Mouse (Mus musculus): Measurements from ENCODE around the gene Kcnrg. TPM values are rescaled to one million over a fixed set of nuclear protein-coding genes. Genes with fewer than 3 reads are reported as not detected.

Gene Kcnrg
- polyA plus RNA-seq, 1 experiment from 2014 or later, result 4.8 TPM

- no peak for ATAC-seq (ENCODE audit: low read depth)
- 94% methylated on average over 5 of the region's 5 CpGs for WGBS
These were observed 4.5 kb downstream of the Kcnrg start for GRCm38 (mm10) chr14:61611766-61612165.

GRCm38 (mm10) chr14:61613319-61613718, 6.1 kb downstream of the Kcnrg start:
- no peak overlapping the region for H3K4me3 ChIP-seq (ENCODE audit: low read depth, low read length)

More at GRCm38 (mm10) chr14:61611766-61612165, 4.5 kb downstream of the Kcnrg start:
- no peaks in the 10 kb centered on the region for H3K9me3 ChIP-seq (ENCODE audit: control insufficient read depth, low read length)
- H3K4me2 ChIP-seq (ENCODE audit: low read depth, low read length), result no peak overlapping the region
- peaks cover 2% of the 10 kb centered on the region; the same call in 1 of the 2 replicates for H3K36me3 ChIP-seq (ENCODE audit: control insufficient read depth, insufficient read depth, low read length)
- H3K9ac ChIP-seq (replicated peaks; ENCODE audit: low read depth, low read length), result no peak overlapping the region
- H3K4me3 ChIP-seq (ENCODE audit: low read depth, low read length), result no peak overlapping the region
- no peak overlapping the region for H3K27ac ChIP-seq (ENCODE audit: low read depth, low read length)
- no peaks in the 10 kb centered on the region for H3K4me1 ChIP-seq (ENCODE audit: control insufficient read depth, insufficient read depth, low read length)
- no peaks in the 10 kb centered on the region for H3K27me3 ChIP-seq (ENCODE audit: control insufficient read depth, insufficient read depth, low read length)

GRCm38 (mm10) chr14:61620371-61620770, 13.1 kb downstream of the Kcnrg start:
- H3K9ac ChIP-seq (replicated peaks; ENCODE audit: low read depth, low read length), result no peak overlapping the region
- H3K4me3 ChIP-seq (ENCODE audit: low read depth, low read length), result no peak overlapping the region
- WGBS, result 88% methylated on average over 2 of the region's 2 CpGs
- H3K4me1 ChIP-seq (ENCODE audit: control insufficient read depth, insufficient read depth, low read length), result no peaks in the 10 kb centered on the region
- no peak overlapping the region for H3K27ac ChIP-seq (ENCODE audit: low read depth, low read length)
- ATAC-seq (ENCODE audit: low read depth), result no peak
- H3K27me3 ChIP-seq (ENCODE audit: control insufficient read depth, insufficient read depth, low read length), result no peaks in the 10 kb centered on the region
- H3K36me3 ChIP-seq (ENCODE audit: control insufficient read depth, insufficient read depth, low read length), result no peaks in the 10 kb centered on the region
- H3K9me3 ChIP-seq (ENCODE audit: control insufficient read depth, low read length), result no peaks in the 10 kb centered on the region
- no peak overlapping the region for H3K4me2 ChIP-seq (ENCODE audit: low read depth, low read length)

More at GRCm38 (mm10) chr14:61613319-61613718, 6.1 kb downstream of the Kcnrg start:
- Histone ChIP-seq H3K9me3 (ENCODE audit: control insufficient read depth, low read length) (no peaks in the 10 kb centered on the region), H3K27me3 (ENCODE audit: control insufficient read depth, insufficient read depth, low read length) (no peaks in the 10 kb centered on the region), H3K27ac (ENCODE audit: low read depth, low read length) (no peak overlapping the region), H3K36me3 (ENCODE audit: control insufficient read depth, insufficient read depth, low read length) (no peaks in the 10 kb centered on the region), H3K4me1 (ENCODE audit: control insufficient read depth, insufficient read depth, low read length) (no peaks in the 10 kb centered on the region), H3K9ac (replicated peaks; ENCODE audit: low read depth, low read length) (no peak overlapping the region), H3K4me2 (ENCODE audit: low read depth, low read length) (no peak overlapping the region)
- WGBS, result 95% methylated on average over 2 of the region's 2 CpGs
- no peak for ATAC-seq (ENCODE audit: low read depth)

- H3K9ac ChIP-seq (replicated peaks; ENCODE audit: low read depth, low read length), result no peak overlapping the region
- no peak overlapping the region for H3K4me3 ChIP-seq (ENCODE audit: low read depth, low read length)
- H3K27me3 ChIP-seq (ENCODE audit: control insufficient read depth, insufficient read depth, low read length), result no peaks in the 10 kb centered on the region
- no peaks in the 10 kb centered on the region for H3K36me3 ChIP-seq (ENCODE audit: control insufficient read depth, insufficient read depth, low read length)
- H3K27ac ChIP-seq (ENCODE audit: low read depth, low read length), result no peak overlapping the region
- H3K4me2 ChIP-seq (ENCODE audit: low read depth, low read length), result no peak overlapping the region
- no peaks in the 10 kb centered on the region for H3K4me1 ChIP-seq (ENCODE audit: control insufficient read depth, insufficient read depth, low read length)
- ATAC-seq (ENCODE audit: low read depth), result no peak
- no peaks in the 10 kb centered on the region for H3K9me3 ChIP-seq (ENCODE audit: control insufficient read depth, low read length)
These were observed 28.7 kb downstream of the Kcnrg start for GRCm38 (mm10) chr14:61635969-61636368.

- Histone ChIP-seq H3K27me3 (ENCODE audit: control insufficient read depth, insufficient read depth, low read length) (no peaks in the 10 kb centered on the region), H3K27ac (ENCODE audit: low read depth, low read length) (no peak overlapping the region), H3K4me1 (ENCODE audit: control insufficient read depth, insufficient read depth, low read length) (no peaks in the 10 kb centered on the region), H3K36me3 (ENCODE audit: control insufficient read depth, insufficient read depth, low read length) (no peaks in the 10 kb centered on the region), H3K9me3 (ENCODE audit: control insufficient read depth, low read length) (no peaks in the 10 kb centered on the region), H3K9ac (replicated peaks; ENCODE audit: low read depth, low read length) (no peak overlapping the region), H3K4me3 (ENCODE audit: low read depth, low read length) (no peak overlapping the region), H3K4me2 (ENCODE audit: low read depth, low read length) (no peak overlapping the region)
- 59% methylated on average over 1 of the region's 1 CpGs for WGBS
- ATAC-seq (ENCODE audit: low read depth), result no peak
These were observed 35.4 kb downstream of the Kcnrg start for GRCm38 (mm10) chr14:61642668-61643067.

GRCm38 (mm10) chr14:61645547-61645946, 38.3 kb downstream of the Kcnrg start:
- H3K4me3 ChIP-seq (ENCODE audit: low read depth, low read length), result no peak overlapping the region
- no peaks in the 10 kb centered on the region for H3K9me3 ChIP-seq (ENCODE audit: control insufficient read depth, low read length)
- no peak overlapping the region for H3K27ac ChIP-seq (ENCODE audit: low read depth, low read length)
- no peak for ATAC-seq (ENCODE audit: low read depth)
- H3K36me3 ChIP-seq (ENCODE audit: control insufficient read depth, insufficient read depth, low read length), result no peaks in the 10 kb centered on the region
- WGBS, result 22% methylated on average over 1 of the region's 1 CpGs
- H3K4me2 ChIP-seq (ENCODE audit: low read depth, low read length), result no peak overlapping the region
- no peak overlapping the region for H3K9ac ChIP-seq (replicated peaks; ENCODE audit: low read depth, low read length)
- H3K4me1 ChIP-seq (ENCODE audit: control insufficient read depth, insufficient read depth, low read length), result no peaks in the 10 kb centered on the region
- no peaks in the 10 kb centered on the region for H3K27me3 ChIP-seq (ENCODE audit: control insufficient read depth, insufficient read depth, low read length)

- Histone ChIP-seq H3K27ac (ENCODE audit: low read depth, low read length) (peak overlapping the region; percentile 87), H3K9ac (replicated peaks; ENCODE audit: low read depth, low read length) (peak overlapping the region; percentile 72), H3K9me3 (ENCODE audit: control insufficient read depth, low read length) (no peaks in the 10 kb centered on the region), H3K4me3 (ENCODE audit: low read depth, low read length) (peak overlapping the region; percentile 88), H3K27me3 (ENCODE audit: control insufficient read depth, insufficient read depth, low read length) (no peaks in the 10 kb centered on the region), H3K4me2 (ENCODE audit: low read depth, low read length) (peak overlapping the region; percentile 94), H3K4me1 (ENCODE audit: control insufficient read depth, insufficient read depth, low read length) (no peaks in the 10 kb centered on the region), H3K36me3 (ENCODE audit: control insufficient read depth, insufficient read depth, low read length) (no peaks in the 10 kb centered on the region)
- ATAC-seq (ENCODE audit: low read depth), result no peak
- 0% methylated on average over 24 of the region's 24 CpGs for WGBS
These were observed 40.1 kb downstream of the Kcnrg start for GRCm38 (mm10) chr14:61647182-61647880.

GRCm38 (mm10) chr14:61647881-61648684, 40.8 kb downstream of the Kcnrg start:
- Histone ChIP-seq H3K4me1 (ENCODE audit: control insufficient read depth, insufficient read depth, low read length) (no peaks in the 10 kb centered on the region), H3K27ac (ENCODE audit: low read depth, low read length) (peak overlapping the region; percentile 87), H3K36me3 (ENCODE audit: control insufficient read depth, insufficient read depth, low read length) (no peaks in the 10 kb centered on the region), H3K4me3 (ENCODE audit: low read depth, low read length) (peak overlapping the region; percentile 88), H3K4me2 (ENCODE audit: low read depth, low read length) (peak overlapping the region; percentile 94), H3K9ac (replicated peaks; ENCODE audit: low read depth, low read length) (peak overlapping the region; percentile 72), H3K9me3 (ENCODE audit: control insufficient read depth, low read length) (no peaks in the 10 kb centered on the region), H3K27me3 (ENCODE audit: control insufficient read depth, insufficient read depth, low read length) (no peaks in the 10 kb centered on the region)
- ATAC-seq (ENCODE audit: low read depth), result peak; percentile 73
- under 1% methylated on average over 81 of the region's 95 CpGs for WGBS

Measured in neural tube, embryonic 14.5 days (tissue).